Mouse (Mus musculus) hindbrain, embryonic 14.5 days (tissue): ENCODE data around the gene Rpl9. TPM values are rescaled to one million over a fixed set of nuclear protein-coding genes. Genes with fewer than 3 reads are reported as not detected.
A peak's percentile ranks its signal among the peaks of the same experiment; 100 is the strongest.

Experiments
- ATAC-seq: fragments of 200-750 bp; cut with Nextera tagmentation; 2 replicates; pipeline ENCODE4 v1.8.0; 2017; ENCODE audit warnings: moderate number of reproducible peaks, mild to moderate bottlenecking, moderate TSS enrichment, moderate library complexity; ENCODE audit not compliant: low FRiP score
- DNase-seq: peaks from one replicate; pipeline ENCODE4 v3.0.0-alpha.2; 2015; ENCODE audit warnings: low spot score
- H3K27ac ChIP-seq: fragments of 300-500 bp; sonication (generic); 2 replicates; pipeline ENCODE4 v1.5.1; 2014; ENCODE audit warnings: mild to moderate bottlenecking, moderate library complexity
- H3K27me3 ChIP-seq: fragments of 300-500 bp; sonication (generic); 2 replicates; pipeline ENCODE4 v1.6.1; 2014; ENCODE audit warnings: mild to moderate bottlenecking, low read length, mixed read lengths; ENCODE audit not compliant: control insufficient read depth, insufficient read depth
- H3K36me3 ChIP-seq: fragments of 300-500 bp; sonication (generic); replicated peaks from 2 replicates; pipeline ENCODE4 v1.6.1; 2014; ENCODE audit not compliant: control insufficient read depth, insufficient read depth
- H3K4me1 ChIP-seq: fragments of 300-500 bp; sonication (generic); replicated peaks from 2 replicates; pipeline ENCODE4 v1.6.1; 2014; ENCODE audit warnings: antibody characterized with exemption, low read length, mixed read lengths; ENCODE audit not compliant: control insufficient read depth, insufficient read depth
- H3K4me2 ChIP-seq: fragments of 300-500 bp; sonication (generic); replicated peaks from 2 replicates; pipeline ENCODE4 v1.6.1; 2014; ENCODE audit warnings: mild to moderate bottlenecking, moderate library complexity
- H3K4me3 ChIP-seq: fragments of 300-500 bp; sonication (generic); replicated peaks from 2 replicates; pipeline ENCODE4 v1.5.1; 2014; ENCODE audit warnings: mild to moderate bottlenecking, low read length
- H3K9ac ChIP-seq: fragments of 300-500 bp; sonication (generic); 2 replicates; pipeline ENCODE4 v1.6.1; 2014
- H3K9me3 ChIP-seq: fragments of 300-500 bp; sonication (generic); 2 replicates; pipeline ENCODE4 v1.6.1; 2016; ENCODE audit warnings: low read length; ENCODE audit not compliant: control insufficient read depth
- WGBS: fragments of 180-500 bp; shearing (Covaris S2); extraction: QIAGEN DNeasy Blood & Tissue Kit; methylation state at CpG from one replicate; pipeline ENCODE4 v1.1.7; 2014; 5-methylcytosine and 5-hydroxymethylcytosine counted together
- polyA plus RNA-seq: library from polyadenylated mRNA; unstranded; fragments of >200 nt; fragmentation: Nextera tagmentation; extraction: Ambion mirVana; gene quantifications from 2 replicates; pipeline ENCODE4 v1.2.1, GENCODE M21; 2014

Rpl9 gene
- polyA plus RNA-seq, 1 experiment from 2014 or later, result 691 TPM

- Histone ChIP-seq H3K4me3 (peak within 1 kb of the TSS; percentile 23), H3K4me1 (0 out of 2 replicates have a peak, but pooled peaks cover 8% of the 10 kb centered on the region), H3K27me3 (no peaks in the 10 kb centered on the region), H3K9me3 (no peaks in the 10 kb centered on the region), H3K36me3 (no peaks in the 10 kb centered on the region), H3K27ac (no peak within 1 kb of the TSS), H3K4me2 (peak within 1 kb of the TSS; percentile 53), H3K9ac (peak within 1 kb of the TSS; percentile 45; the same call in 1 of the 2 replicates)
- WGBS, result 25% methylated on average over 15 of the region's 15 CpGs
- DNase-seq (no peak), ATAC-seq (no peak)
Observed at GRCm38 (mm10) chr5:65348168-65348567, 43.1 kb downstream of the Rpl9 start, which contains the start of gene Klb. TSS of gene Klb (plus strand) at chr5:65348314.

- Histone ChIP-seq H3K4me3 (no peak overlapping the region), H3K4me2 (no peak overlapping the region), H3K4me1 (peaks cover 5% of the 10 kb centered on the region; the same call in 1 of the 2 replicates), H3K27ac (no peak overlapping the region), H3K36me3 (no peaks in the 10 kb centered on the region), H3K27me3 (no peaks in the 10 kb centered on the region), H3K9me3 (no peaks in the 10 kb centered on the region), H3K9ac (no peak overlapping the region)
- WGBS, result 55% methylated on average over 4 of the region's 4 CpGs
- ATAC-seq, result no peak
- no peak for DNase-seq
Observed at GRCm38 (mm10) chr5:65340167-65340566, 51.1 kb downstream of the Rpl9 start.

GRCm38 (mm10) chr5:65338394-65338793 is 52.9 kb downstream of the Rpl9 start:
- no peak overlapping the region for H3K9ac ChIP-seq
- peaks cover 9% of the 10 kb centered on the region; the same call in 1 of the 2 replicates for H3K4me1 ChIP-seq
- DNase-seq, result no peak
- H3K27ac ChIP-seq, result no peak overlapping the region
- no peak overlapping the region for H3K4me2 ChIP-seq
- H3K36me3 ChIP-seq, result no peaks in the 10 kb centered on the region
- no peak overlapping the region for H3K4me3 ChIP-seq
- ATAC-seq, result no peak
- WGBS, result 82% methylated on average over 6 of the region's 6 CpGs
- H3K9me3 ChIP-seq, result no peaks in the 10 kb centered on the region
- H3K27me3 ChIP-seq, result no peaks in the 10 kb centered on the region

Other genes starting within 250 kb of the Rpl9 start
- gene Wdr19, start 191.7 kb downstream of the Rpl9 start, polyA plus RNA-seq, result 14.5 and 15.7 TPM in 2 replicates
- 33.4 and 37.4 TPM in 2 replicates for gene Rfc1, start 55.8 kb downstream of the Rpl9 start, polyA plus RNA-seq
- gene Klb, start 43.1 kb downstream of the Rpl9 start, polyA plus RNA-seq, result 0.09 and 0.16 TPM in 2 replicates
- gene Lias, start 53 bp upstream of the Rpl9 start, polyA plus RNA-seq, result 55.6 and 59.9 TPM in 2 replicates
- 40.2 and 46.5 TPM in 2 replicates for gene Ugdh, start 44.5 kb upstream of the Rpl9 start, polyA plus RNA-seq
- not detected in 2 replicates for gene Gm43552, start 101.4 kb upstream of the Rpl9 start, polyA plus RNA-seq
- gene Smim14, start 145.7 kb upstream of the Rpl9 start, polyA plus RNA-seq, result 201 and 237 TPM in 2 replicates
- 153 and 159 TPM in 2 replicates for gene Ube2k, start 145.8 kb upstream of the Rpl9 start, polyA plus RNA-seq